Mouse (Mus musculus): ENCODE measurements at regions not wholly inside any gene's neighbourhood (a gene's known extent, or its start where the extent isn't known, plus 50 kb on each side); places are given as distances from the start of the nearest gene placed in this dataset.

DNA sequence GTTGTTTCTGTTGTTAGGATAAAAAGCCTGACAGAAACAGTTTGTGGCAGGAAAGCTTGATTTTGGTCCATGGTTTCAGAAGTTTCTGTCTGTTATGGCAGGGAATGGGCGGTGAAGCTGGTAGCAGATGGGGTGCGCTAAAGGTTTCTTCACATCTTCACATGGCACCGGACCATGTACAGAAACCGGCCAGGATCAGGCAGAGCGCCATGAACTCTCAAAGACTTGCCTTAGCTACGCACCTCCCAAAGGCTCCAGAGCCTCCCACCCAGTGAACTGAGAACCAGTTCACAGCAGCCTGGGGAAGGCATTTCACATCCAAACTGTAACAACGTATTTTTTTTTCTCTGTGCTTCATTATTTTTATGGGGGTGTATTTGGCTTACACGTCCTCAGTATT lies 86.2 kb upstream of the Rcn1 start:
- Histone ChIP-seq H3K9me3 (replicated peaks; ENCODE audit: control insufficient read depth, low read length) (no peaks in the 10 kb centered on the region), H3K4me2 (ENCODE audit: low read depth, low read length) (no peak overlapping the region), H3K27ac (ENCODE audit: low read length) (no peak overlapping the region), H3K9ac (ENCODE audit: low read length) (no peak overlapping the region), H3K4me3 (ENCODE audit: low read length) (no peak overlapping the region), H3K27me3 (ENCODE audit: control insufficient read depth, insufficient read depth, low read length) (no peaks in the 10 kb centered on the region), H3K4me1 (ENCODE audit: control insufficient read depth, insufficient read depth, low read length) (no peaks in the 10 kb centered on the region), H3K36me3 (ENCODE audit: control insufficient read depth, insufficient read depth) (no peaks in the 10 kb centered on the region)
- 90% methylated on average over 8 of the region's 8 CpGs for WGBS
- no peak for ATAC-seq (replicated peaks; ENCODE audit: extremely low read depth, insufficient read depth, low FRiP score)

DNA sequence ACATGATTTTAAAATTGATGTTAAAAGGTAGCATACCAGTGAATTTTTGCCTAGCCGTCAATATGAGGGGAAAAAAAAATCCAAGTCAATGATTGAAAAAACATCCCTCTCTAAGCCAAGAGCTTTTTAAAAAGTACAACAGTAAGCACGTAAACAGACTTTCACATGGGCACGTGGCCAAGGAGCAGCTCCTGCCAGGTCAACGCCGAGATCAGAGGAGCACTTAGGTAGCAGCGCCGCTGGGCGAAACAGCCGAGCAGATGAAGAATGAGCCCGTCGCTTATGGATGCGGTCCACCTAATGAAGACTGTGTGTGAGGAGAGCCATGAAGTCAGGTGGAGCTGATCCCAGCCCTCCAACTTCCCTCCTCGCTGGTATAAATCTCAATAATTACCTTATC lies 96.7 kb upstream of the Rcn1 start:
- H3K9ac ChIP-seq (ENCODE audit: low read length), result no peak overlapping the region
- no peaks in the 10 kb centered on the region for H3K4me1 ChIP-seq (ENCODE audit: control insufficient read depth, insufficient read depth, low read length)
- WGBS, result 69% methylated on average over 13 of the region's 13 CpGs
- no peaks in the 10 kb centered on the region for H3K9me3 ChIP-seq (replicated peaks; ENCODE audit: control insufficient read depth, low read length)
- no peak overlapping the region for H3K4me3 ChIP-seq (ENCODE audit: low read length)
- no peak for ATAC-seq (replicated peaks; ENCODE audit: extremely low read depth, insufficient read depth, low FRiP score)
- no peaks in the 10 kb centered on the region for H3K27me3 ChIP-seq (ENCODE audit: control insufficient read depth, insufficient read depth, low read length)
- H3K4me2 ChIP-seq (ENCODE audit: low read depth, low read length), result no peak overlapping the region
- no peaks in the 10 kb centered on the region for H3K36me3 ChIP-seq (ENCODE audit: control insufficient read depth, insufficient read depth)
- no peak overlapping the region for H3K27ac ChIP-seq (ENCODE audit: low read length)

- no peak overlapping the region for H3K9ac ChIP-seq (ENCODE audit: low read length)
- no peaks in the 10 kb centered on the region for H3K36me3 ChIP-seq (ENCODE audit: control insufficient read depth, insufficient read depth)
- H3K27ac ChIP-seq (ENCODE audit: low read length), result no peak overlapping the region
- H3K4me1 ChIP-seq (ENCODE audit: control insufficient read depth, insufficient read depth, low read length), result peaks cover 8% of the 10 kb centered on the region; the same call in 1 of the 2 replicates
- no peaks in the 10 kb centered on the region for H3K27me3 ChIP-seq (ENCODE audit: control insufficient read depth, insufficient read depth, low read length)
- H3K4me2 ChIP-seq (ENCODE audit: low read depth, low read length), result no peak overlapping the region
- 64% methylated on average over 2 of the region's 2 CpGs for WGBS
- H3K4me3 ChIP-seq (ENCODE audit: low read length), result no peak overlapping the region
- no peaks in the 10 kb centered on the region for H3K9me3 ChIP-seq (replicated peaks; ENCODE audit: control insufficient read depth, low read length)
- ATAC-seq (replicated peaks; ENCODE audit: extremely low read depth, insufficient read depth, low FRiP score), result no peak
Measured at GRCm38 (mm10) chr2:105504197-105504596, 105.1 kb upstream of the Rcn1 start.

GRCm38 (mm10) chr2:105505554-105505953 lies 106.4 kb upstream of the Rcn1 start:
- Histone ChIP-seq H3K9ac (ENCODE audit: low read length) (no peak overlapping the region), H3K9me3 (replicated peaks; ENCODE audit: control insufficient read depth, low read length) (no peaks in the 10 kb centered on the region), H3K36me3 (ENCODE audit: control insufficient read depth, insufficient read depth) (no peaks in the 10 kb centered on the region), H3K27ac (ENCODE audit: low read length) (no peak overlapping the region), H3K4me1 (ENCODE audit: control insufficient read depth, insufficient read depth, low read length) (peaks cover 10% of the 10 kb centered on the region; the same call in 1 of the 2 replicates), H3K4me2 (ENCODE audit: low read depth, low read length) (no peak overlapping the region), H3K27me3 (ENCODE audit: control insufficient read depth, insufficient read depth, low read length) (no peaks in the 10 kb centered on the region), H3K4me3 (ENCODE audit: low read length) (no peak overlapping the region)
- 93% methylated on average over 4 of the region's 4 CpGs for WGBS
- no peak for ATAC-seq (replicated peaks; ENCODE audit: extremely low read depth, insufficient read depth, low FRiP score)

- peaks cover 12% of the 10 kb centered on the region; the same call in 1 of the 2 replicates for H3K4me1 ChIP-seq (ENCODE audit: control insufficient read depth, insufficient read depth, low read length)
- peak; percentile 78; the same call in 1 of the 2 replicates for ATAC-seq (replicated peaks; ENCODE audit: extremely low read depth, insufficient read depth, low FRiP score)
- no peak overlapping the region for H3K4me3 ChIP-seq (ENCODE audit: low read length)
- H3K27ac ChIP-seq (ENCODE audit: low read length), result no peak overlapping the region
- H3K4me2 ChIP-seq (ENCODE audit: low read depth, low read length), result no peak overlapping the region
- H3K36me3 ChIP-seq (ENCODE audit: control insufficient read depth, insufficient read depth), result no peaks in the 10 kb centered on the region
- no peaks in the 10 kb centered on the region for H3K9me3 ChIP-seq (replicated peaks; ENCODE audit: control insufficient read depth, low read length)
- no peaks in the 10 kb centered on the region for H3K27me3 ChIP-seq (ENCODE audit: control insufficient read depth, insufficient read depth, low read length)
- WGBS, result 10% methylated on average over 4 of the region's 4 CpGs
- H3K9ac ChIP-seq (ENCODE audit: low read length), result no peak overlapping the region
Measured at GRCm38 (mm10) chr2:105507160-105507559, 108.0 kb upstream of the Rcn1 start.

GRCm38 (mm10) chr2:105510816-105511215 lies 111.7 kb upstream of the Rcn1 start:
- no peaks in the 10 kb centered on the region for H3K36me3 ChIP-seq (ENCODE audit: control insufficient read depth, insufficient read depth)
- H3K9ac ChIP-seq (ENCODE audit: low read length), result no peak overlapping the region
- no peak; the same call in 1 of the 2 replicates for ATAC-seq (replicated peaks; ENCODE audit: extremely low read depth, insufficient read depth, low FRiP score)
- H3K4me3 ChIP-seq (ENCODE audit: low read length), result no peak overlapping the region
- peaks cover 23% of the 10 kb centered on the region for H3K4me1 ChIP-seq (ENCODE audit: control insufficient read depth, insufficient read depth, low read length)
- H3K27me3 ChIP-seq (ENCODE audit: control insufficient read depth, insufficient read depth, low read length), result no peaks in the 10 kb centered on the region
- 0 out of 2 replicates have a peak, but pooled peaks cover 3% of the 10 kb centered on the region for H3K9me3 ChIP-seq (replicated peaks; ENCODE audit: control insufficient read depth, low read length)
- no peak overlapping the region for H3K27ac ChIP-seq (ENCODE audit: low read length)
- WGBS, result 82% methylated on average over 4 of the region's 4 CpGs
- no peak overlapping the region for H3K4me2 ChIP-seq (ENCODE audit: low read depth, low read length)

GRCm38 (mm10) chr2:105511690-105512089 lies 112.6 kb upstream of the Rcn1 start:
- no peak overlapping the region for H3K27ac ChIP-seq (ENCODE audit: low read length)
- 46% methylated on average over 4 of the region's 4 CpGs for WGBS
- ATAC-seq (replicated peaks; ENCODE audit: extremely low read depth, insufficient read depth, low FRiP score), result no peak

DNA sequence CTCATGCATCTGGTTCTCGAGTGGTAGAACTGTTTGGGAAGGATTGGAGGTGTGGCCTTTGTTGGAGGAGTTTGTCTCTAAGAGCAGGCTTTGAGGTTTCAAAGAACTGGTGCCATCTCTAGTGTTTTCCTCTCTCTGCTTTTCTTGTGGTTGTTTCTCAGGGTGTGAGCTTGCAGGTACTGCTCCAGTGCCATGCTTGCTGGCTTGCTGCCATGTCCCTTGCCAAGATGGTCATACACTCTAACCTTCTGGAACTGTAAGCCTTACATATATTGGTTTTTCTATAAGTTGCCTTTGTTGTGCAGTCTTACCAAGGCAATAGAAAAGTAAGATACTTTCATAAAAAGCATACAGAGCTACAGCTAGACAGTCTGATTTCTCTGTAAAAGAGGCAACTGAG lies 115.1 kb upstream of the Rcn1 start:
- Histone ChIP-seq H3K9ac (ENCODE audit: low read length) (no peak overlapping the region), H3K4me3 (ENCODE audit: low read length) (no peak overlapping the region), H3K9me3 (replicated peaks; ENCODE audit: control insufficient read depth, low read length) (0 out of 2 replicates have a peak, but pooled peaks cover 3% of the 10 kb centered on the region), H3K36me3 (ENCODE audit: control insufficient read depth, insufficient read depth) (no peaks in the 10 kb centered on the region), H3K4me1 (ENCODE audit: control insufficient read depth, insufficient read depth, low read length) (peaks cover 19% of the 10 kb centered on the region), H3K4me2 (ENCODE audit: low read depth, low read length) (no peak overlapping the region), H3K27ac (ENCODE audit: low read length) (no peak overlapping the region), H3K27me3 (ENCODE audit: control insufficient read depth, insufficient read depth, low read length) (no peaks in the 10 kb centered on the region)
- ATAC-seq (replicated peaks; ENCODE audit: extremely low read depth, insufficient read depth, low FRiP score), result no peak
- 90% methylated on average over 1 of the region's 1 CpGs for WGBS

More at GRCm38 (mm10) chr2:105511690-105512089, 112.6 kb upstream of the Rcn1 start:
- Histone ChIP-seq H3K27me3 (ENCODE audit: control insufficient read depth, insufficient read depth, low read length) (no peaks in the 10 kb centered on the region), H3K9me3 (replicated peaks; ENCODE audit: control insufficient read depth, low read length) (0 out of 2 replicates have a peak, but pooled peaks cover 3% of the 10 kb centered on the region), H3K4me1 (ENCODE audit: control insufficient read depth, insufficient read depth, low read length) (peaks cover 23% of the 10 kb centered on the region), H3K4me2 (ENCODE audit: low read depth, low read length) (no peak overlapping the region), H3K36me3 (ENCODE audit: control insufficient read depth, insufficient read depth) (no peaks in the 10 kb centered on the region), H3K4me3 (ENCODE audit: low read length) (no peak overlapping the region), H3K9ac (ENCODE audit: low read length) (no peak overlapping the region)

DNA sequence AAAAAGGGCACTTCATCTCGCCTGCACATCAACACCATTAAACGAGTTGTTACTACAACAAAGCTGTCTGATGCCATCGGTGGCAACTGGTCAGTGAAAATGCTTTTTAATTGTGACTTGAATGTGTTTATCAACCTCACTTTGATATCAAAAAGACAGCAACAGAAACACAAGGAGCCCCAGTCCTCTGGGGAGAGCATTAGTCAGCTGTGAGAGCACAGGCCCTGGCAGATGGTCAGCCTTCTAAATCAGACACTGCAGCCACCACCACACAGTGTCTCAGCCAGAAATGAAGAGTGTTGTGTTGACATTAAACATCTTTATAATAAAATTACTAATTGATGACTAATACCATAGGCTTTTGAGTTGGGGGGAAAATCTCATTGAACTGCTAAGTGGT lies 115.8 kb upstream of the Rcn1 start:
- no peak for ATAC-seq (replicated peaks; ENCODE audit: extremely low read depth, insufficient read depth, low FRiP score)
- Histone ChIP-seq H3K36me3 (ENCODE audit: control insufficient read depth, insufficient read depth) (no peaks in the 10 kb centered on the region), H3K4me3 (ENCODE audit: low read length) (no peak overlapping the region), H3K9me3 (replicated peaks; ENCODE audit: control insufficient read depth, low read length) (0 out of 2 replicates have a peak, but pooled peaks cover 3% of the 10 kb centered on the region), H3K27ac (ENCODE audit: low read length) (no peak overlapping the region), H3K4me1 (ENCODE audit: control insufficient read depth, insufficient read depth, low read length) (peaks cover 19% of the 10 kb centered on the region), H3K9ac (ENCODE audit: low read length) (no peak overlapping the region), H3K4me2 (ENCODE audit: low read depth, low read length) (no peak overlapping the region), H3K27me3 (ENCODE audit: control insufficient read depth, insufficient read depth, low read length) (no peaks in the 10 kb centered on the region)
- 59% methylated on average over 3 of the region's 3 CpGs for WGBS

Measured in heart, embryonic 16.5 days (tissue).